Mouse (Mus musculus) gastrocnemius, adult 18-20 months (tissue): ENCODE data around the gene Fam129a. TPM values are rescaled to one million over a fixed set of nuclear protein-coding genes. Genes with fewer than 3 reads are reported as not detected.

Experiments used
- DNase-seq: peaks from one replicate; pipeline ENCODE4 v3.0.0; 2021; ENCODE audit warnings: low spot score
- long read RNA-seq, 2 experiments: library from polyadenylated mRNA; stranded (forward); transcript quantifications; one replicate each; pipeline ENCODE4 v2.0.0; 2021
- total RNA-seq, 2 experiments: library from RNA; stranded (reverse); gene quantifications; 2 replicates each; pipeline ENCODE4 v1.2.3; 2021

Fam129a gene
- total RNA-seq: 10 to 100 TPM in 1 of 2 experiments, 1 to 10 TPM in 1; 9.1 to 12.0 TPM
- long read RNA-seq, experiment 1, full-length matches to known transcripts: 4 of 7 reads
- long read RNA-seq, experiment 1, partial matches to known transcripts: 2 of 7 reads
- long read RNA-seq, experiment 1, other reads (novel, unspliced or antisense): 1 of 7 reads
- long read RNA-seq, experiment 2: 0 reads

DNA sequence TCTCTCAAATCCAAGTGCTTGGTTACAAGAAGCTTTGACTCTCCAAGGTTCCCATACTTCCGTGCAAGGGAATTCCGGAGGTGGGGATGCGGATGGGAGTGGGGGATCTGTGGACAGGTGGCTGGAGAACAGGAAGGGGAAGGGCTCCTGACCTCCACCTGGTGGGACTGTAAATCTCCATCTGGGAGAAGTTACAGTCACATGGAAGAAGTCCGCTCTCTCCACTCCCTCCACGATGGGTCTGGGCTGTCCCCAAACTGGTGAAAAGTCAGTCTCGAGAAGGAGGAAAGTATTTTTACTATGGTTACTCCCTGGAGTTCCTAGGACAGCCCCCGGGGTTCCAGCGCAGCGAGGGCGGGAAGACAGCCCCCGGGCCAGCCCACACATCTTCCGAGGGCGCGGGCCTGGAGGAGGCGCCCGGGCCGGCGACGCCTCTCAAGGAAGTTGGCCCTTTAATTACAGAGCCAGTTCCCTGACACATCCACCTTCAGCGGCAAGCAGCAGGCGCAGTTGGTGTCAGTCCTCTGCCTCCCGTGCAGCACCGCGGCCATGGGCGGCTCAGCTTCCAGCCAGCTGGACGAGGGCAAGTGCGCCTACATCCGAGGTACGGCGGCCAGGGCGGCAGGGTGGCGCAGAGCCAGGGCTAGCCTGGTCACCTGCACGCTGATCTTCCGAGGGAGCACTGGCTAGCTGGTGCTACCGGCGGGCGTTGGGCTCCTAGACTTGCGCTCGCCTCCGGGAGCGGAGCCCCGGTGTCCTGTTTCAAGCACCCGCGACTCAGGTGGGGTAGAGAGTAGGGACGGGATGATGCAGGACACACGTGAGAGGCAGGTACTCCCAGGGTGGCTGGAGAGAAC is at the start of gene Fam129a:
Gene Fam129a (plus strand): TSS at position 206 of the 857 bp plus-strand sequence.
- peak; percentile 62 for DNase-seq

DNA sequence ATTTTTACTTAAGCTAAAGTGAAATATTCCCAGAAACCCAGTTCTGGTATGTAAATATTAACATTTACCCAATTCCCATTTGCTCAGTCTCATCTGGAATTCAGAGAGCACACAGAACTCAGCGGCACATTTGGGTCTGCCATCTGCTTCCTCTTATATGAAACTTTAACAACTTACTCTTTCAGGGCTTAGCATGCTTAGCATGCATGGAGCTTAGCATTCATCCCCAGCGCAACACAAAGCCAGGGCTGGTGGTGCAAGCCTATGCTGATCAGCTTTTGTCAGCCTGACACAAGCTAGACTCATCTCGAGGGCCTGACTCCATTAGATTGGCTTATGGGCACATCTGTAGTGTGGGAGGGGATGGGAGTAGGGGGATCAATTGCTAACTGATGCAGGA is 44.3 kb upstream of the Fam129a start:
- no peak for DNase-seq

DNA sequence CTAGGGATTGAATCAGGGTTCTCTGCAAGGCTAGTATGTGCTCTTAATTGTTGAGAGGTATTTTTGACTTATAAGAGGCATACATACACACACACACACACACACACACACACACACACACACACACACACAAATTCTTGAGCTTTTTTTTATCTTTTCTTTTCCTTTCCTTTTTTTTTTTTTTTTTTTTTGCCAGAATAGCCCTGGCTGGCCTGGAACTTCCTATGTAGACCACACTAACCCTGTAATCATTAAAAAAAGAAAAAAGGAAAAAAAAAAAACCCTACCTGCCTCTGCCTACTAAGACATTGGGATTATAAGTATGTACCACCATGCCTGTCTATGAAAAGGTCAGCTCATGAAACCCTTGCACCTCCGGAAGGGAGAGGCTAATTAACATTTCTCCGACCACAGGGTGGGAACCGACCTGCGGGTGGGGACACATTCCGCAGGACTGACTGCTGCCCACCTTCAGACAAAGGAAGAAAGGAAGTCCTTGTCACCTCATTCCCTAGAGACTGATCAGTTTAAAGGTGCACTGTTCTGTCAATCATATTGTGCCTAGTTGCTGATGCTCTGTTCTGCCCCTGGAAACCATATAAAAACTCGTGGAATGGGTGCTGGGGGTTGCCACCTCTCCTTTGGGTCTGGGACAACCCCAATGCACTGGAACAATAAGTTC is 27.0 kb upstream of the Fam129a start:
- DNase-seq: no peak

DNA sequence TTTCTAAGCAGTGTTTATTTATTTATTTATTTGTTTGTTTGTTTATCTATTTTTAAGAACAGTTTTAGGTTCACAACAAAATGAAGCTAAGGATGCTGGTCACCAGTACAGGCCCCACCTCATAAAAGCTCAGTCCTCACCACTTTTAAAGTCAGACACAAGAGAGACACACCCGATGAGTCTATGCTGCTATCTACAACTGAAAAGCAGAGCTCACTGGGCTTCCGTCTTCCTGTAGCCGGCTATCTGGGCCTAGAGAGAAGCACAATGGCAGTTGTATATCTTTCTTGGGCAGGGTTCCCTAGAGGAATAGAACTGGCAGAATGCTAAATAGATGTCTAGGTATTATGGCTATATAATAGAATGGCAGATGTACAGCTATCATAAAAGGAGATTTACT is 26.4 kb upstream of the Fam129a start:
- DNase-seq: no peak

DNA sequence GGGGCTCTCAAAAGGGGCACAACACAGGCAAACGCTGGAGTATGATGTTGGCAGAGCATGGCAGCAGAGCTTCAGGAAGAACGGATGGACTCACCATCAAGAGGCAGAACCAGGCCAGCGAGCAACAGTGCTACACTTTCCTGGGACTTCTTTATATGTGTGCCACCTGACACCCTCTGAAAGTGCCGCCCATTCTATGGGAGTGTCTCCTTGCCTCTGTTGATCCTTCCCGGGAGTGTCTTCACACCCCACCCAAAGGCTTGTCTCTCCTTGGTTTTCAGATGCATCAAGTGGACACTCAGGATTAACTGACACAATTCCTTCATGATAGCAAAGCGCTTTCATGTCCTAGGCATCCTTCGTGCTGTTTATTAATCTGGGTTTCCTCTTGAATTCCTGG is 25.4 kb upstream of the Fam129a start:
- DNase-seq: no peak

DNA sequence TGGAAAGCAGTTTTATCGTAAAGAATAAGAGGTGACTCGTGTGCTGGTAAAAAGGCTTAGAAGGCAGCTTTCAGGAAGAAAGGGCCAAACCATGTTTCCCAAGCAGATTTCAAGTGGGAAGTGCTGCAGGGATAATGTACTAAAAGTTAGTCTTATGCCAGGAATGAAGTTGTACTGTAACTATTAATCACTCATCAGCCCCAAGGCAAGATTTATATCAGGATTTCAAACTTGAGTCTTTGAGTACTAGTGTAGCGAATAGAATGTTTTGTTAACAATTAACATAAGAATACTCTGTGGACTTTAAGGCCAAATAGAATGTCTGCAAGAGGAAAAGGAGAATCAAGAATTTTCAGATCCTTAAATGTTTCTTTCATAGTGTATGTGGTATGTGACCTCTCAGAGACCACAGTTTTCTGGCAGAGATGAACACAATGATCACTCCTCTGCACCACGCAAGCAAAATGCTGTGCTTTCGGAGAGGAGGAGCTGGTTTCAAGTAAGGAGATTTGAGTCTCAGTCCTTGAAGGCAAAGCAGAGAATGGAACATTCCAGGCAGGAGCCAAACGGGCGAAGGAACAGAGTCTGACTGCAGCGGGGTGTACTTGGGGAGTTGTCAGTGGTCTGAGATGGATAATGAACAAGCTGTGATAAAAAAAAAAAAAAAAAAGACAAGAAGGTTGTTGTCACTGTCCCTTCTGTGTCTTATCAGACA is 21.9 kb upstream of the Fam129a start:
- no peak for DNase-seq

DNA sequence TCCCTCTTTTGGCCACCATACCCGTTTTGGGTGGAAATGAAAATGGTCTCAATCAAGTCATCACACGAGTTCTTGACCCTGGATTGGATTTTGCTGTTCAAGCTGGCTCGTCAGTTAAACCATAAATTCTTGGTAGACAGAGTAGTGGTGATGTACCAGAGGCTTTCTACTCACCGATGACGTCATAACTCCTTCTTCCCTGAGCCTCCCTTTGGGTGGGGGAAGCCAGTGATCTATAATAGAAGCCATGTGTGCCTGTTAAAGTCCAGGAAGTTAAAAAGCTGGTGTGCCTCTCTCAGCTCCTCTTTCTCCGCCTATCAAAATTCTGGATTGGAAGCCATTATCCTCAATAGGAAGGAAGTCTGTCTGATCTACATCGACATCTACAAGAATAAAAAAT is 21.2 kb upstream of the Fam129a start:
- no peak for DNase-seq

DNA sequence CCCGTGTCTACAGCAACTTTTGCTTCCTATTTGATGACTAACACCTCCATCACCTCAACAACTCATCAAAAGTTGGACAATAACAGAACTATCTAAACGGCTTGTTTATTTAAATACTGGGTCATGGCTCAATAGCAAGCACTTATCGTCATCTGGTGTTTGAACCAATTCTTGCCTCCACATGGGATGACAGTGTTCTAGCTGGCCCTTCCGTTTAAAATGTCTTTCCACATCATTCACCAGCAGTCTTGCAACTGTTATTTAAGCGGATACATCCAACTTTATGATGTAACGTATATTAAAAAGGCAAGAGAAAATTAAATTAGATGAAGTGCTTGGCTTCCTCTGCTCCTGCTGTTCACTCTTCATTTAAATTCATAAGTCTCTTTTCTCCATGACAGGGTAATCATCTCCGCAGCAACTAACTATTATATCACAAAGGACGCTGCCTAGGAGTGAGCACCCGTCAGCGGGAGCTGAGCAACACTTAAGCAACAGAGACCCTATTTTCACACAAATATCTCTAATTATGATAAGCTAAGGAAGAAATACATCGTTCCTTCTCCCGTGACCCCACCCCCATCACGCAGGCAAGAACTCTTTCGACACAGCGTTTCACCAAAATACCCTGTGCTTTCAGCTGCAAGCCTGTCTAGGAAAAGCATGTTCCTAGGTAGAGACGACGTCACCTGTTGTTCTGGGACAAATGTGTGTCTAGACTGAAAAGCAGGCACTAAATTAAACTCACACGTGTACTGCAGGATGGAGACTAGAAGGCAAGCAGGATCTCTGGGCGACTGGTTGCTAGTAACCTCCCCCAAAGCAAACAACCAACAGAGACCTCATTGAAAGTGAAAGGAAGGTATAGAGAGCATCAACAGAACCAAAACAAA is 20.2 kb upstream of the Fam129a start:
- DNase-seq: no peak

DNA sequence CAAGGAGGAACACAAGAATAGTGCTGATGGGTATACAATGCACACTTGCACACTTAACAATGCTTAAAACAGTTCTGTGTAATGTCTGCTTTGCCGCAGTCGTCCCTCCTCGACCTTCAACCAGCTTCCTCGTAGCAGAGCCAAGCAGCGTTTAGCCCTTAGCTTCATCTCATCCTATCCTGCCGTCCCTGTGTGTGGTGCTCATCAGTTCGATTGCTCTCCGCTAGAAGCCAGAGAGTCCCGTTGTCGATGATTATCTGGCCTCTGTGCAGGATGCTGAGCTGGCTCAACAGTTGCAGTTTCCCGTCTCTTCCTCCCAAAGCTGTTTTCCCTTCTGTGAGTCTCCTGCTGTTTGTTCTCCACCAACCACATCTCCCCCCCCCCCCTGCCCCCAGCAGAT is 10.4 kb upstream of the Fam129a start:
- no peak for DNase-seq

DNA sequence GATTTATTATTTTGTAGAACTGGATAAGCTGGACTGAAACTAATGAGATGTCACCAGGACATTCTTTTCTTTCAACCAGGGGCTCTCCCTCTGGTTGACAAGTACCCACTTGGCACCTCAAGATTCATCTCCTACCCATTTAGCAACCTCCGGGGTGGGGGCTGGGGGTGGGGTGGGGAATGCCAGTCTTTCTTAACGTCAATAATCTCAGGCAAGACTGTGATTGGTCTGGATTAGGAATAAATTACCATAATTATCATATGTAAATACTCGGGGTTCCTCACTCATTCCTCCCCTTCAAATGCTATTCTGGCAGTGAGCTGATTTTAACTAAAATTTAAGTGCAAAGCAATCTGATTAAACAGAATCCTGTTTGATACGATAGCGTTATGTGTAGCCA is 7.6 kb upstream of the Fam129a start:
- DNase-seq: no peak

DNA sequence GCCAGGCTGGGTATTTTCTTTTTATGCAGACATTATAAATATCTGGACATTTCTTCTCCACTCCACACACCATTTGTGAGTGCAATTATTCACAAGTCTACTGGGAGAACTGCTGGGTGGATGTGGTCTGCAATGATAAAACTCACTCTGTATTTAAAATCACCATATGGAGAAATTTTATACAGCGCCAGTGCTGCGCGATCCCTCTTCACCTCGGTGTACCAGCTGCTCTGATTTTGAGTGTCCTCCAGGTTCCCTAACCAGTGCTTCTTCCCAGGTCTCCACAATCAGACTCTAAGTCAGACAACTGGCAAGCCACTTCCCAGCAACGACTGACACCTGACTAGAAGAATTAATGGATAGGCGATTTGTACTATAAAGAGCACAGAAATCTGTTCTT is 7.1 kb upstream of the Fam129a start:
- DNase-seq: no peak

DNA sequence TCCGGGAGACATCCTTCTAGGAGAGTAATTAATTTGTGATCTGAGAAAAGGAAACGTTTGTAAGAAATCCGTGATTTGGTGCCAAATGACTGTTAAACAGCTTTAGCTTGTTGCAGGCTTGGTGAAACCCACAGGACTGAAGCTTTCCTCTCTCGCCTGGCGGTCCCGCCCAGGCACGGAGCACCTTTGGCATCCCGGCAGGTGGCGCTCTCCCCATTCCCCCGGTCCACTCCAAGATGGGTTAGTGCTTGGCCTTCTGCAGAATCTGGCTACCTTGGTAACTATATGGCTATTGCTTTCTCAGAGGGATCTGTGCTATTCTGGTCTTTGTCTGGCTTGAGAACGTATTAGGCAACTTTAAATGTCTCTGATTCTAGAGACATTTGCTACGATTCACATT is 6.6 kb upstream of the Fam129a start:
- DNase-seq: peak; percentile 86

DNA sequence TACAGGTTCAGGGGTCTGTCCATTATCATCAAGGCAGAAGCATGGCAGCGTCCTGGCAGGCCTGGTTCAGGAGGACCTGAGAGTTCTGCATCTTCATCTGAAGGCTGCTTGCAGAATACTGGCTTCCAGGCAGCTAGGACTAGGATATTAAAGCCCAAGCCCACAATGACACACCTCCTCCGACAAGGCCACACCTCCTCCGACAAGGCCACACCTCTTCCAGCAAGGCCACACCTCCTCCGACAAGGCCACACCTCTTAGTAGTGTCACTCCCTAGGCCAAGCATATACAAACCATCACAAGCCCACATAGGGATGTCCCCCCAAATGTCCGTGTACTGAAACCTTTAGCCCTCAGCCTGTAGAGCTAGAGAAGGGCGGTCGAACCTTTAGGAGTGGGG is 2.3 kb upstream of the Fam129a start:
- no peak for DNase-seq

DNA sequence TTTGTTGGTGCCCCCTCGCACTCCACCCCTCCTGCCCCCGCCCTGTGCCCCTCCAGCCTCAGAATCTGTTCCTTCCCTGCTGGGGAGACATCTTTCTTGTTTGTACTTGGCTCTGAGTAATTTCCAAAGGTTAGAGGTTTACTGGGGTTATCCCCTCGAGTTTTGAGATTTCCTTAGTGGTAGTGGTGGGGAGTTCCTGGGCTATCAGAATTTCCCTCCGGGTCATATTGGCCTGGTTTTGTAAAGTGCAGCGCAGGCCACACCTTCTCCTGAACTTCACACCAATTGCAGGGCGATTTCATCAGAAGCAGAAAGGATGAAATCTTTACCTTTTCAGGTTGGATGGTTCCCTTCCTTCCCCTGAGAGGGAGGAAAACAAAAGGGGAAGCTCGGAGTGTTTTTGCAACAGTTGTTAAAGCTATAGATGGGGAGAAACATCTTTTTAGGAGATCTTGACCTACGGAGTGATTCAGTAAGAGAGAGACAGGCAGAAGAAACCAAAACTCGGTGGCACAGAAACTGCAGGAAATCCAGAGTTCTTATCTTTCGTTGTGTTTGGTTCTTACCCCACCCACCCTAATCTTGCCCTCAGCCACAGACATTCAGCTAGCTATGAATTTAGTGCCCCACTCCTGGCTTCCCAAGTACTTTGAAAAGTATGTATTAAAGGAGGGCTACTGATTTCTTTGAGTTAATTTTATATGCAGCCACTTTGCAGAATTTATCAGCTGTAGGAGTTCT is 1.0 kb downstream of the Fam129a start:
- no peak for DNase-seq

DNA sequence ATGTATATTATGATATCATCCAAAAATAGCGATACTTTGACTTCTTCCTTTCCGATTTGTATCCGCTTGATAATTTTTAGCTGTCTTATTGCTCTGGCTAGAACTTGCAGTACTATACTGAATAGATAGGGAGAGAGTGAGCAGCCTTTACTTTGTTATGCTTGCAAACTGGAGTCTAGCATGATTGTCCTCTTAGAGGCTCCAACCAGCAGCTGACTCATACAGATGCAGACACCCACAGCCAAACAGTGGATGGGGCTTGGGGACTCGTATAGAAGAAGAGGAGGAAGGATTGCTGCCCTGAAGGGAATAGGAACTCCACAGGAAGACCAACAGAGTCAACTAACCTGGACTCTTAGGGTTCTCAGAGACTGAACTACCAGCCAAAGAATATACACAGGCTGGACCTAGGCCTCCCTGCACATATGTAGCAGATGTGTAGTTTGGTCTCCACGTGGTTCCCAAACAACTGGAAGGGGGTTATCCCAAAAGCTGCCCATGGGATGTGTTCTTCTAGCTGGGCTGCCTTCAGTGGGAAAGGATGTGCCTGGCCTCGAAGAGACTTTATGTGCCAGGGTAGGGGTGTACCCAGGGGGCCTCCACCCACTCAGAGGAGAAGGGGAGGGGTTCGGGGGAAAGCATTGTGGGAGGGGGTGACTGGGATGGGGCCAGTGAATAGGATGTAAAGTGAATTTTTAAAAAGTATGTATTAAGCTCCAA is 1.8 kb downstream of the Fam129a start:
- DNase-seq: no peak

DNA sequence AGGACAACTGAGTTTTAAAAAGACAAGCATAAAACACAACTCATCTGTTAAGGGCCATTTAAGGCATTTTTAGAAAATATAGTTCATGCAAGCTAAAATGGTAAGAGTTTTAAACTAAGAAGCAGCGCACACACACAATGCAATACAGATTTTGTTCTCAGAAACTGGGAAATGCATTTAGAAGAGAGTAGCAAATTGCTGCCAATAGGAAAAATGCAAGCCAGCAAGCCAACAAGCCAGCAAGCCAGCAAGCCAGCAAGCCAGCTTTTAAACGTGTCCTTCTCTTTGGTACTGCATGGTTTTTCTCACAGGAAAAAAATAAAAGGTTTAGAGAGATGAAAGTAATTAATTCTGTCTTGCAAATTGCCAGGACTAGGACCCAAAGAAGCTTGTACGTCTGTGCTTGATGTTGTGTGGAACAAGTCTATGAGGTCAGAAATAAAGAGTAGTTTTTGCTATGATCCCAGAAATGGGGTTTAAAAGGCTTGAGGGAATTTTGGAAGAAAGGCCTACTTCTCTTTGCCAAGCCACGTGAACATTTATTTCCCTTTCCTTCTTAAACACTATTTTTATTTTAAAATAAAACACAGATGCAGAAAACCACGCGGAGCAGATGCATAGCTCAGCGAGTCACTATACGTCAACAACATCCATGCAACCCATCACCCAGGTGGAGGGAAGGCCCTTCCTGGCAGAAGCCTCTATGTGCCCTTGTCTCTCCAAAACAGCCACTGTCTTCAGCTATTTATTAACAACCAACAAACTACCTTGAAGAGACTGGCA is 9.4 kb downstream of the Fam129a start:
- no peak for DNase-seq

DNA sequence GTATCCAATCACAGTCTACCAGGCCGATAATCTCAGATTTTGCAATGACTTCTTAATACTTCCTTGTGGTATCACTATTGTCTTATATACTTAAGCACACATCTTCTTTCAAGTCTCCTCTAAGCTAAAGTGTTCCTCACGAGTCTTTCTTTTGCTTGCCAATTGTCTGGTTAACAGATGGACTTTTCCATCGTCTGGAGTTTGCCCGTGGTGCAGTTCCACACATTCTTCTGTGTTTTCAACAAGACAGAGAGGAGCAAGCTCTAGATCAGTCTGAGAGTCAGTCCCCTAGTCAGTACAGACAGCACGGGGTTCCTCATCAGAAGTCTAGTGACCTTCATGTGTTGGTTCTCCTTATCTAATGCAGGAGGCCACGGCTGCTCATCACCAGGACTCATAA is 10.5 kb downstream of the Fam129a start:
- DNase-seq: no peak

DNA sequence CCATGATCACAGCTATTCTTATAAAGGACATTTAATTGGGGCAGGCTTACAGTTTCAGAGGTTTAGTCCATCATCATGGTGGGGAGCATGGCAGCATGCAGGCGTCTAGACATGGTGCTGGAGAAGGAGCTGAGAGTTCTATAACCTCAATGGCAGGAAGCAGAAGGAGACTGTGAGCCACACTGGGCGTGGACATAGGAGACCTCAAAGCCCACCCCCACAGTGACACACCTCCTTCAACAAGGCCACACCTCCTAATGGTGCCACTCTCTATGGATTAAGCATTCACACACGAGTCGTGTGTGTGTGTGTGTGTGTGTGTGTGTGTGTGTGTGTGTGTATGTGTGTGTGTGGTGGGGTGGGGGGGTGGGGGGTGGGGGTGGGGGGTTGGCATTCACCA is 11.0 kb downstream of the Fam129a start:
- no peak for DNase-seq
